Mouse (Mus musculus) thymus, adult 2 months (tissue): ENCODE results near the gene Ankrd6.

Experiments used
- CTCF ChIP-seq: fragments of 200-500 bp; IDR thresholded peaks from 2 replicates; pipeline ENCODE4 v1.5.1; 2012; ENCODE audit warnings: mild to moderate bottlenecking, control low read depth, low read length, moderate library complexity, borderline replicate concordance; ENCODE audit not compliant: control insufficient read depth, poor library complexity, insufficient read depth; ENCODE audit errors: extremely low read depth
- POLR2A ChIP-seq: fragments of 200-500 bp; IDR thresholded peaks from 2 replicates; pipeline ENCODE4 v1.6.1; 2012; ENCODE audit warnings: mild to moderate bottlenecking, low read length, control low read depth, moderate library complexity; ENCODE audit not compliant: control insufficient read depth, poor library complexity, insufficient read depth; ENCODE audit errors: extremely low read depth

DNA sequence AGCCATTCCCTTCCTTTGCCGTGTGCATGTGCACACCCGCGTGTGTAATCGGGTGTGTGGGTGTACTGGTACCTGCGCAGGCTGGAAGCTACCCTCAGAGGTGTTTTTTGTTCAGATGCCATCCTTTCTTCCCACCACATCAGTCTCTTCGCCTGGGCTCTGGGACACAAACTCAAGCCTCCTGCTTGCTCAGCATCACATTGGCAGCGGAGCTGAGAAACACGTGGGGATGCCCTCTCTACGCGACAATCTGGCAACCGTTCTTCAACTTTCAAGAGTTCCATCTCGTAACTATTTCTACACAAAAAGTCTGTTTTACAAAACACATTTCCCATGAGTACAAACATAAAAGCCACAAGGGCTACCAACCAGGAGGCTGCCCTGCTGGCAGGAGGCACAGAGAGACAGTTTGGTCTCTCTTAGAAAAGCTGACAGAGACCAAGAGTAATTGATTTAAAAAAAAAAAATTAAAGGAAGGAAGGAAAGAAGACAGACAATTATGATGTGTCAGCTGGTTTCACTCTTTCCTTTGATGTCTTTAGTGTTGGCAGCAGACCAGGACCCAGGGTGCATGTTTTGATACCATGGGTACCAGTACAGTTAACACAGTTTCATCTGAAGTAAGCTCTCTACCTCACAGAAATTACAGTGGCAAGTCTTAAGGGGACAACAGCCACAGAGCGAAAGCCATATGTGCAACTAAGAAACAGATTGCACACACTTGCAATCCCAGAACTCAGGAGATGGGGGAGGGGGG, 21.8 kb downstream of the Ankrd6 start:
- no peak for TF ChIP-seq CTCF
- no peak for TF ChIP-seq POLR2A
